Mouse (Mus musculus): ENCODE measurements around the gene Rbpjl. TPM values are rescaled to one million over a fixed set of nuclear protein-coding genes. Genes with fewer than 3 reads are reported as not detected.

Gene Rbpjl
- polyA plus RNA-seq, 1 experiment from 2014 or later, result 0.06 TPM

DNA sequence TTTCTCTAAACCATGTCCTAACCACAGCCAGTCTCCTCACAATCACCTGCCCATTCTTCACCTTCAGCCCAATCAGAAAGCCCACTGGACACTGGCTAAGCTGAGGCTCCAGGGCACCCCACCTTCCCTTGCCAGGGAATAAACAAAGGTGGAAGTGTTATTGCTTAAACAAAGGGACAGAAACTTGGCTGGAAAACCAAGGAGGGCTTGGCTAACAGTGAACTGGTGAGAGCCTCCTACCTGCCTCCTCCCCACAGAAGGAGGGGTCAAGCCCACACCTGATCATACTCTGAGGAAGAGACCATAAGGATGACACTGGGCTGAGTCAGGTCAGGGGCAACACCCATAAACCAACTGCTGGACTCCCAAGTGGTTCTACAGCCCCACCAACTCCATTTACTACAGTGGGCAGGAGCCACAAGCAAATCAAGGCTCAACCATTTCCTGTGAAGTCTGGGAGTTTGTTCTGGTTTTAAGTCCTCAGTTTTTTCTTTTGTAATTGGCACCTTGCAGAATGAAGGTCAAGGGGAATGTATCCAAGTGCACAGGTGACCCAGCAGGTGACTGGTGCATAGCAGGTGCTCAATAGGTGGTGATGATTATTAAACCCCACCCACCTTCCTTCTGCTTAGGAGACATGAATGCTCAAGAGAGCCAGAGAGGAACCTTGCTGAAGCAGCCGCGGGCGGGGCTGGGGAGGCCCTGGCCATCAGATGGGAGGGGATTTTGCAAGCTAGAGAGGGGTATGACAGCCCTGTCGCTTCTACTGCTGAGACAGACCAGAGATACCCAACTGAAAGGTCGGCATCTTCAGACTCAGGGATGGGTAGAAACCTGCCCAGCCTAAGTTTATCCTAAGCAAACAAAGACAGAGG, 32.5 kb downstream of the Rbpjl start:
- TF ChIP-seq CTCF (IDR thresholded peaks at IDR 0.05), result no peak
- POLR2A ChIA-PET, result interaction anchor here (0.6 to 5.3 kb wide), 2 partner anchors 12 to 19 kb away, joined by 3 to 48 read pairs; partner anchors contain the start of gene Sys1

DNA sequence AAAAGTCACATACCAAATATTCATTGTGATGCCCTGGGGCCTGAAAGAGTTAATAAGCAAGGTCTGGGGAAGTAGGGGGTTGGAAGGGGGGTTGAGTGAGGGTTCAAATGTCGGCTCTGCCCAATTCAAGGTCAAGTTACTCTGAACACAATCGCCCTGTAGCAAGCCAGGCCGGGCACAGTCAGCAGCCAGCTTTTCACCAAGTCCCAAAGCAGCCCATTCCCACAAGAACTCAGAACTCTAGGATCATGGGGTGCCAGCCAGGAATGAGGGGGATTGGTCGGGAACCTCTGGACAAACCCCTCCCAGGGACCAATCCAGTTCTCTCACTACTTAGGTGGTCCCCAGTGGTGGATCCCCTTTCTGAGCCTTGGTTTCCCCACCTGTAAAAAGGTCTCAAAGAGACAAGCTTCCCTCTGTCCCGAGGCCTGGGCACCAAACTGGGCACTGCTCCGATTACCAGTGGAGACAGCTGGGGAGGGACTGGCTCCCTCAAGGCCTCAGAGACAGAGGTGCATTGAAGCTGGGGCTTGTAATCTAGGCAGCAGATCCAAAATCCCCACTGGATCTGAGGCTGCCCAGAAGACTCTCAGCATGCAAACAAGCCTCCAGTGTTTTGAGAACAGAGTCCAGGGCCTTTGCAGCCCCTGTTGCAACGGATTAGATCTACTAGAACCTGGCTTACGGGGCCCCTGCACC, 33.4 kb downstream of the Rbpjl start:
- CTCF ChIA-PET, result interaction anchor here (2.2 kb wide), 1 partner anchor 20 kb away, joined by 7 read pairs; the partner anchor contains the start of gene Sys1
- H3K27me3 ChIP-seq, result no peaks in the 10 kb centered on the region
- no peak for TF ChIP-seq CTCF (IDR thresholded peaks at IDR 0.05)
- in situ Hi-C loops (cut with MboI; ENCODE audit: low pct_unique_long_range_greater_than_20kb), result no loop called here
- DNase-seq (ENCODE audit: low read depth, low spot score) (no peak), ATAC-seq (no peak)
- POLR2A ChIA-PET, result interaction anchor here (0.6 to 9.4 kb wide), 3 partner anchors 8 to 18 kb away, joined by 3 to 110 read pairs (median 3); partner anchors contain the start of gene Sys1

More for the DNA sequence above, 32.5 kb downstream of the Rbpjl start:
- ATAC-seq (no peak), DNase-seq (ENCODE audit: low read depth, low spot score) (no peak)
- H3K27me3 ChIP-seq, result no peaks in the 10 kb centered on the region
- CTCF ChIA-PET, result interaction anchor here (2.2 kb wide), 1 partner anchor 21 kb away, joined by 7 read pairs; the partner anchor contains the start of gene Sys1
- in situ Hi-C loops (cut with MboI; ENCODE audit: low pct_unique_long_range_greater_than_20kb), result no loop called here

DNA sequence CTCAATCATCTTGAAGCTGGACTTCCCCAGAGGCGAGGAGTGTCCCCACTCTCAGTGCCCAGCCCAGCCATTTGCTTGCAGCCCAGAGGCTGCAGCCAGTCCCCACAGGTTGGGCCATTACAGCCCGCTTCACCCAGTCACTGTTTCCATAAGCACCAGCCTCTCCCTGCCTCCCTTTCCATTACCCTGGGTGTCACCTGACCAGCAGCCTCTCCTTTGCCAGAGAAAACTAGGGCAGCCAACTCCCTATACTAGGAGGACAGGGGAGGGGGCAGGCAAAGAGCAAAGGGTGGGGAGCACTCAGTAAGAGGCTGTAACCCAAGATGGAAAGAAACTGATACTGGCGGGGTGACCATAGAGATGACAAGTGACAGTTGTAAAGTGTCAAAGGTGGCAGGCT, 34.0 kb downstream of the Rbpjl start:
- in situ Hi-C loops (cut with MboI; ENCODE audit: low pct_unique_long_range_greater_than_20kb), result no loop called here
- no peak for TF ChIP-seq CTCF (IDR thresholded peaks at IDR 0.05)
- no peaks in the 10 kb centered on the region for H3K27me3 ChIP-seq
- CTCF ChIA-PET, result interaction anchor here (2.2 kb wide), 1 partner anchor 19 kb away, joined by 7 read pairs; the partner anchor contains the start of gene Sys1
- ATAC-seq (no peak), DNase-seq (ENCODE audit: low read depth, low spot score) (no peak)
- POLR2A ChIA-PET, result interaction anchor here (9.4 kb wide), 1 partner anchor 17 kb away, joined by 110 read pairs; the partner anchor contains the start of gene Sys1

DNA sequence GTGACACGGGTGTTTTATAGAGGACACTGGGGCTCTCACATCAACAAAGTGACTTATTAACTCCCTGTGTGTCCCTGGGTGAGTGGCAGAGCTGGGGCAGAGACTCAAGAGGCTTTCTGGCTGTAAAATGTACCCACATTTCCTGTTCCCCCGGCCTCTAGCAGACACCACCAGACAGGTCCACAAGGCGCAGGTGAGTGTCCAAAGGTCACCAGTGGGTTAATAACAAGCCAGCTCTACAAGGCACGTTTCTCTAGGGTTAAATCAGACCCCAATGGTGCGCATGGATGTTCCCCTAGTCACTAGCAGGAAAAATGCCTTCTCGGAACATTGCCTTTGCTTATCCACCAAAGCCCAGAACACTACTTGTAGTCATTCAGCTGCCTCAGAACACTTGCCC, 34.8 kb downstream of the Rbpjl start:
- DNase-seq (ENCODE audit: low read depth, low spot score) (no peak), ATAC-seq (no peak)
- POLR2A ChIA-PET, result interaction anchor here (0.6 to 9.4 kb wide), 3 partner anchors 9 to 1448 kb away, joined by 3 to 110 read pairs (median 8); partner anchors contain the start of gene Sys1
- H3K27me3 ChIP-seq, result no peaks in the 10 kb centered on the region
- in situ Hi-C loops (cut with MboI; ENCODE audit: low pct_unique_long_range_greater_than_20kb), result no loop called here
- CTCF ChIA-PET, result interaction anchor here (0.8 to 5.2 kb wide), 4 partner anchors 15 to 29 kb away, joined by 3 to 18 read pairs (median 12); partner anchors contain the start of gene Sys1
- no peak for TF ChIP-seq CTCF (IDR thresholded peaks at IDR 0.05)

DNA sequence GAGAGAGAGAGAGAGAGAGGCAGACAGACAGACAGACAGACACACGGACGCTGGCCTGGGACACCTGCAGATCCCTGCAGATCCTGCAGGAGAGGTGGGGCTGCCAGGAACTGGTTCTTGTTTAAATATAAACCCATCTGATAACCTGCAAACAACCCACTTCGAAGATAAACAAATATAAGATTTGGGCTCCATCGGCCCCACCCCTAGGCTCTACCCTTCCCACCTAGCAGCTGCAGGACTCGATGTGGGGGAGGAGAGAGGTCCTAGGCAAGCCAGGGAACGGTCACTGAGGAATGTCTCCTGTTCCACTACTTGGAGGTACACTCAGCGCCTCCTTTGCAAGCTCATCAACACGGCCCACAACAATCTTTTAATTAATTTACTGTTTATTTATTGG, 35.3 kb downstream of the Rbpjl start:
- no peak for TF ChIP-seq CTCF (IDR thresholded peaks at IDR 0.05)
- POLR2A ChIA-PET, result interaction anchor here (0.6 to 9.4 kb wide), 5 partner anchors 10 to 1448 kb away, joined by 3 to 110 read pairs (median 5); partner anchors contain the start of gene Sys1
- ATAC-seq, result no peak
- in situ Hi-C loops (cut with MboI; ENCODE audit: low pct_unique_long_range_greater_than_20kb), result no loop called here
- no peak for DNase-seq (ENCODE audit: low read depth, low spot score)
- no peaks in the 10 kb centered on the region for H3K27me3 ChIP-seq
- CTCF ChIA-PET, result interaction anchor here (0.8 to 5.2 kb wide), 9 partner anchors 10 to 80 kb away, joined by 3 to 18 read pairs (median 6); partner anchors contain the start of genes Sys1 and Trp53tg5

DNA sequence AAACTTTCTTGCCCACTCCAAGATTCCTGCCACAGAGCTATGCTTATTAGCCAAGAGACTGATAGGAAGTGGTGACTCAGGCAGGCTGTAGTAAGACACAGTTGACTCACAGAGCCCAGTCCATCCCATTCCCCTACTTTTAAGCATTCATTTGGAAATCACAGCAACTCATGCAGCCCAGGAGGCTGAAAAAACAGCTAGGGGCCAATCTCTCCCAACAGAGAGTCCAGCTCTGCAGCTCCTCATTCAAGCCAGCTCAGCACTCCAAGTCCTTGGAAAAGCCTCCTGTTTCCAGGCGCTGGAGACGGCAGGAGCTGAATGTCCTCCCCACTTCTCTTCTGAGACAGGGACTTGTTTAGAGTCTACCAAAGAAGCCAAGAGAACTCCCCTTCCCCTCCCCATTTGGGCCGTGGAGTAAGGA, 36.1 kb downstream of the Rbpjl start:
- DNase-seq (ENCODE audit: low read depth, low spot score), result peak; percentile 89
- ATAC-seq, result peak; percentile 38
- ChIA-PET CTCF (interaction anchor here (1.0 to 5.2 kb wide), 9 partner anchors 9 to 79 kb away, joined by 3 to 18 read pairs (median 6); partner anchors contain the start of genes Gm20458, Sys1 and Trp53tg5), POLR2A (interaction anchor here (0.8 to 9.4 kb wide), 5 partner anchors 10 to 72 kb away, joined by 3 to 110 read pairs (median 5); partner anchors contain the start of gene Sys1)
- in situ Hi-C loops (cut with MboI; ENCODE audit: low pct_unique_long_range_greater_than_20kb), result no loop called here
- H3K27me3 ChIP-seq, result no peaks in the 10 kb centered on the region
- TF ChIP-seq CTCF (IDR thresholded peaks at IDR 0.05), result no peak

DNA sequence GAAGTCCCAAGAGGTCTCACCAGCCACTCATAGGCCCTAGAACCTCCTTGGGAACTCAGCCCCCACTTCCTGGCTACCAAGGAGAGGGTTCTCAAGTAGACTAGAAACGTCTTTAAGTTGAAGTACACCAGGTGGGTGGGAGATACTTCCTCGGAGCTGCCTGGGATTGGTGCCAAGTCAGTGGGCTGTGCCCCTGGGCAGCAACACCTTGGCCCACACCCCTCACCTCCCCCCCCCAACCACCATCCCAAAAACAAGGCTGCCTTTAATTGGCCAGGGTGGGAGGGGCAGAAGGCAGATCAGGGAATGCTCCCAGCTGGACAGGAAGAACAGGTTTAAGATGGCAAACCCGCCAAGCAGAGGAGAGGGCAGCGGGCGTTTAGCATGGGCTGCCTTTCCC, 37.4 kb downstream of the Rbpjl start:
- in situ Hi-C loops (cut with MboI; ENCODE audit: low pct_unique_long_range_greater_than_20kb), result no loop called here
- CTCF ChIA-PET, result interaction anchor here (1.0 to 5.2 kb wide), 4 partner anchors 8 to 23 kb away, joined by 3 to 18 read pairs (median 6); no protein-coding TSS in a partner anchor
- no peak for DNase-seq (ENCODE audit: low read depth, low spot score)
- no peak for ATAC-seq
- no peak for TF ChIP-seq CTCF (IDR thresholded peaks at IDR 0.05)
- no peaks in the 10 kb centered on the region for H3K27me3 ChIP-seq
- POLR2A ChIA-PET, result interaction anchor here (0.6 to 9.4 kb wide), 8 partner anchors 8 to 46 kb away, joined by 3 to 110 read pairs (median 4); partner anchors contain the start of genes Dbndd2 and Sys1

DNA sequence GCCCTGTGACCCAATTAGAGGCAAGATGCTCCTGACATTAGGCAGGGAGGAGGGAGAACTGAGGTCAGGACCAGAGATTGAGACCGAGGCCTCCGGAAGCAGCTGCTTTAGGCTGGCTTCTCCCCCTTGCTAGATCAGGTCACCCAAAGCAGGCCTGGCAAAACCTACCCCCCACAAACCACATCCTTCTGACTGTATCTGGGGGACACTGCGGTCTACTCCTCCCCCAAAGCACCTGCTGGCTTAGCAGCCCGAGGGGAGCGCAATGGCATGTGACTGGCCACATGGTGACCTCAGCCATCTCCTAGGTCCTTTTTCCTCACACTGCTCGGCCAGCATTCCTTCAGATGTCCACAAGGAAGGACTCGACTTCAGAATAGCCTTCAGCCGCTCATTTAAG, 38.2 kb downstream of the Rbpjl start:
- ChIA-PET CTCF (interaction anchor here (1.0 to 5.2 kb wide), 4 partner anchors 11 to 77 kb away, joined by 3 to 18 read pairs (median 4); no protein-coding TSS in a partner anchor), POLR2A (interaction anchor here (1.2 to 9.4 kb wide), 5 partner anchors 9 to 81 kb away, joined by 3 to 110 read pairs (median 5); partner anchors contain the start of gene Sys1)
- H3K27me3 ChIP-seq, result no peaks in the 10 kb centered on the region
- no peak for ATAC-seq
- no peak for DNase-seq (ENCODE audit: low read depth, low spot score)
- in situ Hi-C loops (cut with MboI; ENCODE audit: low pct_unique_long_range_greater_than_20kb), result no loop called here
- no peak for TF ChIP-seq CTCF (IDR thresholded peaks at IDR 0.05)

DNA sequence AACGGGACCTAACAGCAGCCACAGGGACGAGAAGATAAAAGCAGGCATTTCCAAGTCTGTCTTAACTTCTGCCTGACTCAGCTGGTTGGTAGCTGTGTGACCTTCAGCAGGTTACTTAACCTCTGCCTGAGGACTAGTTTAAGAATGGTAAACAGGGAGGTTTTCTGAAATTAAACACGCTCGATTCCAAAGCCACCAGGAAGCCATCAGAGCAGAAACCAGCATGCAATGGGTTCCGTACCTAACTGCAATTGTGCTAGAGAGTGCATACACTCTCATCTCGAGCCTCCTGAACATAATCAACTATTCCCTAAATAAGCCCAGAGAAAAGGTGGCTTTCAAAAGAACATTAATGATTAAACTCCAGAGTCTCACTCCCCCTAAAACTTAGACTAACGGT, 38.8 kb downstream of the Rbpjl start:
- POLR2A ChIA-PET, result interaction anchor here (1.3 to 9.4 kb wide), 4 partner anchors 10 to 80 kb away, joined by 3 to 110 read pairs (median 20); partner anchors contain the start of gene Sys1
- ATAC-seq (no peak), DNase-seq (ENCODE audit: low read depth, low spot score) (no peak)
- CTCF ChIA-PET, result interaction anchor here (1.3 to 5.2 kb wide), 4 partner anchors 15 to 77 kb away, joined by 3 to 18 read pairs (median 4); partner anchors contain the start of genes Gm20458 and Sys1
- in situ Hi-C loops (cut with MboI; ENCODE audit: low pct_unique_long_range_greater_than_20kb), result no loop called here
- H3K27me3 ChIP-seq, result no peaks in the 10 kb centered on the region
- TF ChIP-seq CTCF (IDR thresholded peaks at IDR 0.05), result no peak
